Mouse (Mus musculus) embryo, embryonic 11.5 days (tissue): ENCODE data around the gene Trpm6.
"Not testable (repeated sequence)": the region's sequence is repeated elsewhere in the genome, so short reads cannot be mapped to it uniquely, and the experiment has no call there.

Source experiments
- DNase-seq: peaks from one replicate; pipeline ENCODE4 v3.0.0-alpha.2; 2012; ENCODE audit warnings: low read depth, low spot score

The Trpm6 gene

GRCm38 (mm10) chr19:18749598-18750339, at the start of gene Trpm6:
Gene Trpm6, plus strand, starts transcription at chr19:18749983.
- no peak for DNase-seq

GRCm38 (mm10) chr19:18708101-18708500, 41.7 kb upstream of the Trpm6 start:
- DNase-seq, result no peak

- no peak for DNase-seq
Observed at GRCm38 (mm10) chr19:18710903-18711302, 38.9 kb upstream of the Trpm6 start.

- no peak for DNase-seq
Observed at GRCm38 (mm10) chr19:18711589-18711988, 38.2 kb upstream of the Trpm6 start.

- DNase-seq, result no peak
Observed at GRCm38 (mm10) chr19:18712153-18712865, 37.5 kb upstream of the Trpm6 start.

GRCm38 (mm10) chr19:18712866-18713300, 36.9 kb upstream of the Trpm6 start, which contains the start of gene D030056L22Rik:
Gene D030056L22Rik, plus strand, starts transcription at chr19:18713193.
- peak; percentile 98 for DNase-seq

GRCm38 (mm10) chr19:18713357-18713756, 36.4 kb upstream of the Trpm6 start:
- not testable (repeated sequence) for DNase-seq

GRCm38 (mm10) chr19:18716374-18716773, 33.4 kb upstream of the Trpm6 start:
- peak; percentile 68 for DNase-seq

GRCm38 (mm10) chr19:18720337-18720736, 29.4 kb upstream of the Trpm6 start:
- no peak for DNase-seq

GRCm38 (mm10) chr19:18725186-18725585, 24.6 kb upstream of the Trpm6 start:
- DNase-seq, result no peak

GRCm38 (mm10) chr19:18730255-18730654, 19.5 kb upstream of the Trpm6 start:
- no peak for DNase-seq

- DNase-seq, result no peak
Observed at GRCm38 (mm10) chr19:18731077-18731476, 18.7 kb upstream of the Trpm6 start.

GRCm38 (mm10) chr19:18735901-18736300, 13.9 kb upstream of the Trpm6 start:
- DNase-seq, result no peak

- no peak for DNase-seq
Observed at GRCm38 (mm10) chr19:18739146-18739545, 10.6 kb upstream of the Trpm6 start.

GRCm38 (mm10) chr19:18743946-18744345, 5.8 kb upstream of the Trpm6 start:
- DNase-seq, result no peak

- no peak for DNase-seq
Observed at GRCm38 (mm10) chr19:18746576-18747340, 3.0 kb upstream of the Trpm6 start.

- DNase-seq, result no peak
Observed at GRCm38 (mm10) chr19:18747379-18747778, 2.4 kb upstream of the Trpm6 start.

- DNase-seq, result no peak
Observed at GRCm38 (mm10) chr19:18757191-18757590, 7.4 kb downstream of the Trpm6 start.

GRCm38 (mm10) chr19:18757706-18758105, 7.9 kb downstream of the Trpm6 start:
- DNase-seq, result no peak

- no peak for DNase-seq
Observed at GRCm38 (mm10) chr19:18758269-18758668, 8.5 kb downstream of the Trpm6 start.

GRCm38 (mm10) chr19:18758916-18759315, 9.1 kb downstream of the Trpm6 start:
- no peak for DNase-seq

- DNase-seq, result no peak
Observed at GRCm38 (mm10) chr19:18766399-18766798, 16.6 kb downstream of the Trpm6 start.
